Mouse (Mus musculus) neural tube, embryonic 11.5 days (tissue): ENCODE data around the gene Paxbp1. TPM values are rescaled to one million over a fixed set of nuclear protein-coding genes. Genes with fewer than 3 reads are reported as not detected.

ENCODE experiments used
- ATAC-seq: fragments of 200-750 bp; cut with Nextera tagmentation; 2 replicates; pipeline ENCODE4 v1.8.0; 2017; ENCODE audit warnings: moderate number of reproducible peaks, mild to moderate bottlenecking, moderate TSS enrichment, moderate library complexity; ENCODE audit not compliant: insufficient read depth, low FRiP score, low TSS enrichment
- DNase-seq: peaks from one replicate; pipeline ENCODE4 v3.0.0-alpha.2; 2015; ENCODE audit warnings: low spot score
- H3K27ac ChIP-seq: fragments of 300-500 bp; sonication (generic); 2 replicates; pipeline ENCODE4 v1.5.1; 2014; ENCODE audit warnings: low read depth, mild to moderate bottlenecking, low read length
- H3K27me3 ChIP-seq: fragments of 300-500 bp; sonication (generic); 2 replicates; pipeline ENCODE4 v1.6.1; 2014; ENCODE audit warnings: mild to moderate bottlenecking, low read length, mixed read lengths; ENCODE audit not compliant: control insufficient read depth, insufficient read depth
- H3K36me3 ChIP-seq: fragments of 300-500 bp; sonication (generic); 2 replicates; pipeline ENCODE4 v1.6.1; 2014; ENCODE audit warnings: mild to moderate bottlenecking, low read length, moderate library complexity, mixed read lengths; ENCODE audit not compliant: control insufficient read depth, insufficient read depth
- H3K4me1 ChIP-seq: fragments of 300-500 bp; sonication (generic); 2 replicates; pipeline ENCODE4 v1.6.1; 2014; ENCODE audit warnings: low read length, mixed read lengths; ENCODE audit not compliant: control insufficient read depth, insufficient read depth
- H3K4me2 ChIP-seq: fragments of 300-500 bp; sonication (generic); 2 replicates; pipeline ENCODE4 v1.6.1; 2014; ENCODE audit warnings: low read depth, mild to moderate bottlenecking, moderate library complexity
- H3K4me3 ChIP-seq: fragments of 300-500 bp; sonication (generic); 2 replicates; pipeline ENCODE4 v1.5.1; 2014; ENCODE audit warnings: low read depth, low read length
- H3K9ac ChIP-seq: fragments of 300-500 bp; sonication (generic); 2 replicates; pipeline ENCODE4 v1.6.1; 2014; ENCODE audit warnings: mild to moderate bottlenecking, low read length
- H3K9me3 ChIP-seq: fragments of 300-500 bp; sonication (generic); 2 replicates; pipeline ENCODE4 v1.6.1; 2016; ENCODE audit warnings: low read length; ENCODE audit not compliant: control insufficient read depth
- WGBS: fragments of 180-500 bp; shearing (Covaris S2); extraction: QIAGEN DNeasy Blood & Tissue Kit; methylation state at CpG from one replicate; pipeline ENCODE4 v1.1.7; 2014; 5-methylcytosine and 5-hydroxymethylcytosine counted together
- polyA plus RNA-seq: library from polyadenylated mRNA; unstranded; fragments of >200 nt; fragmentation: Nextera tagmentation; extraction: Ambion mirVana; gene quantifications from 2 replicates; pipeline ENCODE4 v1.2.1, GENCODE M21; 2014

Gene Paxbp1
- polyA plus RNA-seq, 1 experiment from 2014 or later: 83.5 TPM

DNA sequence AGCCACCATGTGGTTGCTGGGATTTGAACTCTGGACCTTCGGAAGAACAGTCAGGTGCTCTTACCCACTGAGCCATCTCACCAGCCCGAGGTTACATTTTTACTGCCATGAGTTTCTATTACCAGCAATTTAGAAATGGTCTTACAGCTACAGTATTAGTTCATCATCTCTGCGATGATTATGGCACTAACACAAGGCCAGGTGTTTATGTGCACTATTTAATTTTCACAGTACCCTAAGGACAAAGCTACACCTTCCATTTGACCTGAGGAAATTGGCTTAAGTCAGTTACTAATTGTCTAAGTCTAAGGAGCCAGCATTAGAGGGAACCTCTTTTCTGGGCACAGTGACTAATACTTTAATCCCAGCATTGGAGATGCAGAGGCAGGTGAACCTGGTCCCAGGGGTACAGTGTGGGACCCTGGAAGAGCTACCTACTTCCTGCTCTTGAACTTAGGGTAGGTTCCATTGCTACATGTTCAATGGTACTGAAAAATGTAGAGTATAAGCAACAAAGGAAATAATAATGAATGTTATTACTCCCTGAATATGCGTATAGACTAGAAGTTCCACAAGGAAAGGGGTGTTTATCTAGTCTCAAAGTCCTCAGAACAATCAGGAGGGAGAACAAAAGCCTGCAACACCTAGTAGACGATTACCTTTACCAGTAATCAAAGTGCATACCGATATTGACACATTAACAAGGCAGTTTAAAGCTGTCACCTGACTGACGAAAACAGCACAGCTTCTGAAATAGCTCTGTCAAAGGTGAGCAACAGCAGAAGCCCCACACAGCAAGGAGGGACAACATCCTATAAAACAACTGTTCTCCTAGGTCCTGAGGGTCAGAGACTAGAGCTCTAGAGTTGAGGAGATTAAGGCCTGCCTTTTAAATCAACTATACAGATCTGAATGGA lies 47.8 kb downstream of the Paxbp1 start:
- no peaks in the 10 kb centered on the region for H3K36me3 ChIP-seq
- H3K4me3 ChIP-seq: no peak overlapping the region
- no peak overlapping the region for H3K4me2 ChIP-seq
- WGBS: 86% methylated on average over 7 of the region's 7 CpGs
- no peak for ATAC-seq
- H3K4me1 ChIP-seq: no peaks in the 10 kb centered on the region; the same call in 1 of the 2 replicates
- no peak for DNase-seq
- H3K27me3 ChIP-seq: no peaks in the 10 kb centered on the region
- no peak overlapping the region for H3K27ac ChIP-seq
- H3K9me3 ChIP-seq: no peaks in the 10 kb centered on the region
- no peak overlapping the region for H3K9ac ChIP-seq

- Histone ChIP-seq H3K4me1 (no peaks in the 10 kb centered on the region; the same call in 1 of the 2 replicates), H3K36me3 (no peaks in the 10 kb centered on the region), H3K4me3 (no peak overlapping the region), H3K4me2 (no peak overlapping the region), H3K27ac (no peak overlapping the region), H3K9me3 (no peaks in the 10 kb centered on the region), H3K9ac (no peak overlapping the region), H3K27me3 (no peaks in the 10 kb centered on the region)
- DNase-seq (no peak), ATAC-seq (no peak)
- 82% methylated on average over 5 of the region's 5 CpGs for WGBS
Observed at GRCm38 (mm10) chr16:90995498-90995897, 48.8 kb downstream of the Paxbp1 start.

- Histone ChIP-seq H3K4me1 (no peaks in the 10 kb centered on the region; the same call in 1 of the 2 replicates), H3K4me3 (no peak overlapping the region), H3K9ac (no peak overlapping the region), H3K36me3 (no peaks in the 10 kb centered on the region), H3K27me3 (no peaks in the 10 kb centered on the region), H3K27ac (no peak overlapping the region), H3K4me2 (no peak overlapping the region), H3K9me3 (no peaks in the 10 kb centered on the region)
- WGBS: 73% methylated on average over 4 of the region's 4 CpGs
- no peak for DNase-seq
- ATAC-seq: no peak
Observed at GRCm38 (mm10) chr16:90995023-90995422, 49.3 kb downstream of the Paxbp1 start.

- Histone ChIP-seq H3K27ac (no peak overlapping the region), H3K4me3 (no peak overlapping the region), H3K4me2 (no peak overlapping the region), H3K9ac (no peak overlapping the region), H3K36me3 (no peaks in the 10 kb centered on the region), H3K4me1 (no peaks in the 10 kb centered on the region), H3K27me3 (no peaks in the 10 kb centered on the region), H3K9me3 (no peaks in the 10 kb centered on the region)
- DNase-seq (no peak), ATAC-seq (no peak)
- WGBS: 94% methylated on average over 8 of the region's 8 CpGs
Observed at GRCm38 (mm10) chr16:90989162-90989561, 55.2 kb downstream of the Paxbp1 start.

- H3K4me3 ChIP-seq: no peak overlapping the region
- DNase-seq (no peak), ATAC-seq (no peak)
- H3K4me2 ChIP-seq: no peak overlapping the region
- H3K27ac ChIP-seq: no peak overlapping the region
- no peaks in the 10 kb centered on the region for H3K36me3 ChIP-seq
- no peaks in the 10 kb centered on the region for H3K4me1 ChIP-seq
- H3K9ac ChIP-seq: no peak overlapping the region
- no peaks in the 10 kb centered on the region for H3K9me3 ChIP-seq
- no peaks in the 10 kb centered on the region for H3K27me3 ChIP-seq
- WGBS: 92% methylated on average over 3 of the region's 3 CpGs
Observed at GRCm38 (mm10) chr16:90988665-90989064, 55.7 kb downstream of the Paxbp1 start.

- WGBS: 90% methylated on average over 8 of the region's 8 CpGs
- no peaks in the 10 kb centered on the region for H3K36me3 ChIP-seq
- H3K27ac ChIP-seq: no peak overlapping the region
Observed at GRCm38 (mm10) chr16:90988039-90988438, 56.3 kb downstream of the Paxbp1 start.

DNA sequence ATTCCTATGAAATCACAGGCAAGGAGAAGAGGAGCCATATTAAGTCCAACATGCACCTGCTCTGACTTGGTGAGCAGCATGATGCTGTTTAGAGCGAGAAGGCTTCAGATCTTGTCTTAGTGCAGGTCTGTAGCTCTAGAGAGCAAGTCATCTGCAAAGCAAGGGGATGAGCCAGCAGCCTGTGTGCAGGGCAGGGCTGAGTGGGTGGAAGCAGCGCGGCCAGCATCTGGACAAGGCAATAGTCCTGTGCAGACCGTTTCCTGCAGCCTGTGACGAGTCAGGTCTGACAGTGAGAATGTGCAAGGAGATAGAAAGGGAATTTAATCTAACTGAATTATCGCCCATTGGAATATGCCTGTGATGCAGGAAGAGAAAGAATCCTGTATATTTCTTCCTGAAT lies 73.3 kb downstream of the Paxbp1 start:
- Histone ChIP-seq H3K4me3 (no peak overlapping the region), H3K4me1 (no peaks in the 10 kb centered on the region), H3K9me3 (no peaks in the 10 kb centered on the region), H3K4me2 (no peak overlapping the region), H3K36me3 (no peaks in the 10 kb centered on the region; the same call in 1 of the 2 replicates), H3K9ac (no peak overlapping the region), H3K27me3 (no peaks in the 10 kb centered on the region), H3K27ac (no peak overlapping the region)
- DNase-seq: no peak
- ATAC-seq: no peak
- 91% methylated on average over 6 of the region's 6 CpGs for WGBS

More at GRCm38 (mm10) chr16:90988039-90988438, 56.3 kb downstream of the Paxbp1 start:
- no peak overlapping the region for H3K9ac ChIP-seq
- no peaks in the 10 kb centered on the region for H3K9me3 ChIP-seq
- DNase-seq (no peak), ATAC-seq (no peak)
- no peak overlapping the region for H3K4me3 ChIP-seq
- no peaks in the 10 kb centered on the region for H3K4me1 ChIP-seq
- H3K27me3 ChIP-seq: no peaks in the 10 kb centered on the region
- no peak overlapping the region for H3K4me2 ChIP-seq

GRCm38 (mm10) chr16:90966241-90966640 lies 78.1 kb downstream of the Paxbp1 start:
- DNase-seq (no peak), ATAC-seq (no peak)
- Histone ChIP-seq H3K4me1 (no peaks in the 10 kb centered on the region), H3K4me3 (no peak overlapping the region), H3K27ac (no peak overlapping the region), H3K4me2 (no peak overlapping the region), H3K27me3 (no peaks in the 10 kb centered on the region), H3K9me3 (no peaks in the 10 kb centered on the region), H3K9ac (no peak overlapping the region), H3K36me3 (no peaks in the 10 kb centered on the region)
- WGBS: 84% methylated on average over 4 of the region's 4 CpGs

DNA sequence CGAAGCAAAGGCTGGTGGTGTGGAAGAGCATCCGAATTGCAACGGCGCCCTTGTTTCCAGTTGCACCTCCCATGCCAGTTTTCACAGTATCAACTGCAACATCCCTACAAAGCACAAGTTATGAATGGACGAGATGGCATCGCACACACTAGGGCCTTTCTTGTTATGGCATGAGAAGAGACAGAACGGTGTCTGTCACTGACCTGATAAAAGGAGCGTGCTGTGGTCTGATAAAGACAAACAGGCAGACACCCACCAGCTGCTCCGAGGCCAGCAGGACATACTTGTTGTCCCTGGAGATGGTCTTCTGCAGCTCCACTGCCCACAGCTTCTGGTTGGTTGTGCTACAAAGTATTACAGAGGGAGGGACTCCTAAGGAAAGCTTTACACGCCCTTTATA lies 80.0 kb downstream of the Paxbp1 start:
- H3K36me3 ChIP-seq: no peaks in the 10 kb centered on the region
- no peaks in the 10 kb centered on the region for H3K27me3 ChIP-seq
- no peak overlapping the region for H3K27ac ChIP-seq
- ATAC-seq (no peak), DNase-seq (no peak)
- H3K4me2 ChIP-seq: no peak overlapping the region
- H3K4me3 ChIP-seq: no peak overlapping the region
- no peaks in the 10 kb centered on the region for H3K9me3 ChIP-seq
- H3K9ac ChIP-seq: no peak overlapping the region
- no peaks in the 10 kb centered on the region for H3K4me1 ChIP-seq
- WGBS: 90% methylated on average over 10 of the region's 10 CpGs
